Mouse (Mus musculus) small intestine, adult 2 months (tissue): ENCODE results near the gene Cenpa. TPM values are rescaled to one million over a fixed set of nuclear protein-coding genes. Genes with fewer than 3 reads are reported as not detected.
A peak's percentile ranks its signal among the peaks of the same experiment; 100 is the strongest.

Experiments used
- H3K27ac ChIP-seq: fragments of 200-500 bp; 2 replicates; pipeline ENCODE4 v1.5.1; 2012; ENCODE audit warnings: low read depth, low read length, control low read depth, inconsistent platforms; ENCODE audit not compliant: insufficient read depth
- H3K27me3 ChIP-seq: fragments of 200-500 bp; 2 replicates; pipeline ENCODE4 v1.6.1; 2012; ENCODE audit warnings: mild to moderate bottlenecking, moderate library complexity, low read length, inconsistent platforms; ENCODE audit not compliant: control insufficient read depth, insufficient read depth
- H3K36me3 ChIP-seq: fragments of 200-500 bp; 2 replicates; pipeline ENCODE4 v1.6.1; 2012; ENCODE audit warnings: mild to moderate bottlenecking, low read length, control low read depth, inconsistent platforms; ENCODE audit not compliant: control insufficient read depth, insufficient read depth
- H3K4me1 ChIP-seq: fragments of 200-500 bp; 2 replicates; pipeline ENCODE4 v1.6.1; 2012; ENCODE audit warnings: low read length, inconsistent platforms, mixed read lengths; ENCODE audit not compliant: control insufficient read depth, insufficient read depth, insufficient read length
- H3K4me3 ChIP-seq: fragments of 200-500 bp; 2 replicates; pipeline ENCODE4 v1.5.1; 2012; ENCODE audit warnings: low read depth, mild to moderate bottlenecking, control low read depth, inconsistent platforms, low read length, moderate library complexity
- CTCF ChIP-seq: fragments of 200-500 bp; IDR thresholded peaks from 2 replicates; pipeline ENCODE4 v1.5.1; 2012; ENCODE audit warnings: low read depth, mild to moderate bottlenecking, control low read depth, inconsistent platforms, low read length, moderate library complexity, mixed read lengths; ENCODE audit not compliant: insufficient replicate concordance, insufficient read length; ENCODE audit errors: extremely low read depth
- POLR2A ChIP-seq: fragments of 200-500 bp; IDR thresholded peaks from 2 replicates; pipeline ENCODE4 v1.6.1; 2012; ENCODE audit warnings: low read depth, mild to moderate bottlenecking, control low read depth, inconsistent platforms, low read length, moderate library complexity
- WGBS: fragments of 180-500 bp; shearing (Covaris S2); methylation state at CpG from one replicate; pipeline ENCODE4 v1.1.7; 2018; 5-methylcytosine and 5-hydroxymethylcytosine counted together
- polyA plus RNA-seq: library from polyadenylated mRNA; depleted of rRNA; stranded (reverse); fragments of >200 nt; gene quantifications from 2 replicates; pipeline ENCODE4 v1.2.3, GENCODE M21; 2012; rRNA removed

Gene Cenpa
- polyA plus RNA-seq, 1 experiment: 33.0 TPM

GRCm38 (mm10) chr5:30713299-30713675 lies 46.7 kb downstream of the Cenpa start:
- WGBS: under 1% methylated on average over 20 of the region's 20 CpGs
- no peak overlapping the region for H3K27ac ChIP-seq
- H3K27me3 ChIP-seq: peaks cover 35% of the 10 kb centered on the region
- no peak for TF ChIP-seq POLR2A
- TF ChIP-seq CTCF: no peak
- H3K4me3 ChIP-seq: peak overlapping the region; percentile 60
- H3K36me3 ChIP-seq: no peaks in the 10 kb centered on the region
- peaks cover 20% of the 10 kb centered on the region for H3K4me1 ChIP-seq

DNA sequence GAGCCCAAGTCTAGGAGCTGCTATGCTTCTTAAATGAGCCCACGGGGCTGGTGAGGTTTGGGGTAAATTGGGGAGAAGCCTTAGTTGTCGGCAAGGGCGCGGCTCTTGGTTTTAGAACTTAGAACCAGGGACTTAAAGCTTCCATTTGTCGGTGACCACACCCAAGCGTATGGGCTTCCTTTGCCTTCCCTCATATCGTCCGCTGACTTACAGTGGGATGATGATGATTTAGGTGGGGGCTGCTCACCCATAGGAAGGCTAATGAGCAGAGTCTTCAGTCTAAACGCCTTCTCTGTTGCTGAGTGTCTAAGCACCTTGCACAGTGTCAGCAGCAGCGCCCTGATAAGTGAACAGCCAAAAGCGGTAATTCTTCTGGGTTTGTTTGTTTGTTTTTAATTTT lies 47.1 kb downstream of the Cenpa start:
- Histone ChIP-seq H3K4me3 (peak overlapping the region; percentile 60), H3K27ac (no peak overlapping the region), H3K36me3 (no peaks in the 10 kb centered on the region), H3K4me1 (peaks cover 20% of the 10 kb centered on the region), H3K27me3 (peaks cover 35% of the 10 kb centered on the region)
- WGBS: 15% methylated on average over 11 of the region's 11 CpGs
- TF ChIP-seq POLR2A (no peak), CTCF (no peak)

- Histone ChIP-seq H3K36me3 (no peaks in the 10 kb centered on the region), H3K4me1 (peaks cover 17% of the 10 kb centered on the region), H3K27ac (no peak overlapping the region), H3K4me3 (no peak overlapping the region), H3K27me3 (peaks cover 28% of the 10 kb centered on the region)
- TF ChIP-seq POLR2A (no peak), CTCF (no peak)
- 87% methylated on average over 2 of the region's 2 CpGs for WGBS
These were observed 49.7 kb downstream of the Cenpa start for GRCm38 (mm10) chr5:30716311-30716710.

- 76% methylated on average over 4 of the region's 4 CpGs for WGBS
- H3K27me3 ChIP-seq: peaks cover 17% of the 10 kb centered on the region
- TF ChIP-seq POLR2A (no peak), CTCF (no peak)
- no peak overlapping the region for H3K4me3 ChIP-seq
- peaks cover 9% of the 10 kb centered on the region for H3K4me1 ChIP-seq
- H3K27ac ChIP-seq: no peak overlapping the region
- no peaks in the 10 kb centered on the region for H3K36me3 ChIP-seq
These were observed 50.9 kb downstream of the Cenpa start for GRCm38 (mm10) chr5:30717506-30717905.

DNA sequence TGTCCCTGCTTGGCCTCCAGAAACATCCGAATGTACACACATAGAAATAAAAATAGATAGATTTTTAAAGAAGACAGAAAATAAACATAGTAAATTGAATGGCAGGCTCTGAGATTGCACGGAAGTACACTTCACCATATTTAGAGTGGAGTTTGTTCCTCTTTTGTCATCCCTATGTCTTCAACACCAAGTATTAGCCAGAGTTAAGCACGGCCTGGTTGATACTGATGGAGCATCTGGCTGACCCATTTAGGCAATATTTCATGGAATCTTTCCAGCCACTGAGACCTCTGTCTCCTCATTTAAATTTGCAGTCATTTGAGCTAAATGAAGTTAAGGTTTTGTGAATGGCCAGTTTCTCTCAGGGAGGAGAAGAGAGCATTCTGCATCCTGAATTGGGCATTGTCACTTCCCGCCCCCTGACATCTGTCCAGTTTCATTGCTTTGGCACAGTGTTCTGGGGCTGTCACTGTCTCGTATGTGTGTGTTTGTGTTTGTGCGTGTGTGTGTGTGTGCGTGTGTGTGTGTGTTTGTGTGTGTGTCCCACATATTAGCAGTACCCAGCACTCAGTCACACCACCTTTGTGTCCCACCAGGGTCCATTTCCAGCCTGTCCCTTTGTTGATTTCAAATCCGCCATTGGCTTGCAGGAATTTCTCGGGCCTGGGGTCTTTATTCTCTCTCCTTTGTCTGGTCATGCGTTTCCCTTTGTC lies 51.6 kb downstream of the Cenpa start:
- WGBS: 82% methylated on average over 10 of the region's 10 CpGs
- no peaks in the 10 kb centered on the region for H3K36me3 ChIP-seq
- H3K27ac ChIP-seq: no peak overlapping the region
- H3K27me3 ChIP-seq: peaks cover 10% of the 10 kb centered on the region
- H3K4me1 ChIP-seq: peaks cover 3% of the 10 kb centered on the region
- H3K4me3 ChIP-seq: no peak overlapping the region
- TF ChIP-seq CTCF (no peak), POLR2A (no peak)

- no peaks in the 10 kb centered on the region for H3K36me3 ChIP-seq
- H3K27ac ChIP-seq: no peak overlapping the region
- H3K4me3 ChIP-seq: no peak overlapping the region
- WGBS: 86% methylated on average over 8 of the region's 8 CpGs
- H3K4me1 ChIP-seq: no peaks in the 10 kb centered on the region
- no peak for TF ChIP-seq CTCF
- no peak for TF ChIP-seq POLR2A
- no peaks in the 10 kb centered on the region for H3K27me3 ChIP-seq
These were observed 55.4 kb downstream of the Cenpa start for GRCm38 (mm10) chr5:30721935-30722334.

Other genes starting within 250 kb of the Cenpa start
- 0.06 and 0.08 TPM in 2 replicates for gene Otof, start 204.8 kb upstream of the Cenpa start, polyA plus RNA-seq
- gene 1700001C02Rik, start 200.7 kb upstream of the Cenpa start, polyA plus RNA-seq: not detected in 2 replicates
- not detected in 2 replicates for gene Cib4, start 120.9 kb upstream of the Cenpa start, polyA plus RNA-seq
- gene Kcnk3, start 78.6 kb upstream of the Cenpa start, polyA plus RNA-seq: 13.1 and 15.9 TPM in 2 replicates
- gene Slc35f6, start 18.8 kb upstream of the Cenpa start, polyA plus RNA-seq: 48.2 and 80.2 TPM in 2 replicates
- 0.66 and 1.6 TPM in 2 replicates for gene Dpysl5, start 44.8 kb downstream of the Cenpa start, polyA plus RNA-seq
- 26.2 and 28.7 TPM in 2 replicates for gene Mapre3, start 147.9 kb downstream of the Cenpa start, polyA plus RNA-seq
- 77.1 and 115 TPM in 2 replicates for gene Tmem214, start 201.2 kb downstream of the Cenpa start, polyA plus RNA-seq
- 4.1 and 10.2 TPM in 2 replicates for gene Agbl5, start 221.9 kb downstream of the Cenpa start, polyA plus RNA-seq
- gene Ost4, start 241.0 kb downstream of the Cenpa start, polyA plus RNA-seq: 161 and 211 TPM in 2 replicates
- gene Emilin1, start 246.6 kb downstream of the Cenpa start, polyA plus RNA-seq: 51.8 and 81.9 TPM in 2 replicates